Mouse (Mus musculus) embryo, embryonic 10.5 days (tissue): Measurements from ENCODE around the gene Cuedc2.

Experiments used
- DNase-seq: peaks from one replicate; pipeline ENCODE4 v3.0.0-alpha.2; 2015; ENCODE audit warnings: low spot score

Gene Cuedc2

DNA sequence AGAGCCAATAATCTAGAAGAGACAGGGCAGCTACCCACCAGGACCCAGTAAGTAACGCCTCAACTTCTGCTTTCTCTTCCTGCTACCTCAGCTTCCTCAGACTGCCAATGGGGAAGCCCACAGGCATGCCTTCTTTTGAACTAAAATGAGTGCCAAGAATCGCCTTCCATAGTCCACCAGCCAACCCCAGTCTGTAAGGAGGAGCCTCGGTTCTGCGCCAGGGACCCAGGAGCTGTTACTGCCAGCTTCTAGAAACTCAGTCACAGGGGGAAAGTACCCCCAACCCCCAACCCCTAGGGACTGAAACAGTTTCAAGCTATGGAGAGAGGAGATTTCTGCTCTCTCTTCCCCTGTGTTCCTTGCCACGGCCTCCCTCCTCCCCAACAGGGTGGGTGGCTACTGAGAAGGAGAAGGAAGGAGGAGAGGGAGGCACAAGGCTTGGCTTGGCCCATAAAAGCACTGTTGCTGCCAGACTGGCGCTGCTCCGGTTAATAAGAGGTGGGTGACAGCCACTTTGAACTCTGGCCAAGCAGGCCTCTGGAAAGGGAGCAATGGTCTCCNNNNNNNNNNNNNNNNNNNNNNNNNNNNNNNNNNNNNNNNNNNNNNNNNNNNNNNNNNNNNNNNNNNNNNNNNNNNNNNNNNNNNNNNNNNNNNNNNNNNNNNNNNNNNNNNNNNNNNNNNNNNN, 927 bp upstream of the Cuedc2 start:
- no peak for DNase-seq

DNA sequence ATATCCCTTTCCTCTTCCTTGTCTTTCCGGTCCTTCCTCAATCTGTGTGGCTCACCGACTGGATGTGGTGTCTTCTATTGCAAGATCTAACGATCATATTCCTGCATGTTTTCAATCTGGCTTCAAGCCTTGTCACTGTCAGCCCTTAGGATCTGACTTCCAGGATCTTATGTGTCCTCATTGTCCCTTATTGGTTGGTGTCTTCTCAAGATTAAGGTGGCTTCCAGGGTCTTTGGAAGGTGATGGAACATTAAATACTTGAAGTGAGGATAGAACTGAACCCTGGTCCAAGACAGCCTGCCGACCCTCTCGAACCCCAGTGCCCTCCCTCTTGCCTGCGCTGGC, 412 bp upstream of the Cuedc2 start:
- DNase-seq, result no peak

DNA sequence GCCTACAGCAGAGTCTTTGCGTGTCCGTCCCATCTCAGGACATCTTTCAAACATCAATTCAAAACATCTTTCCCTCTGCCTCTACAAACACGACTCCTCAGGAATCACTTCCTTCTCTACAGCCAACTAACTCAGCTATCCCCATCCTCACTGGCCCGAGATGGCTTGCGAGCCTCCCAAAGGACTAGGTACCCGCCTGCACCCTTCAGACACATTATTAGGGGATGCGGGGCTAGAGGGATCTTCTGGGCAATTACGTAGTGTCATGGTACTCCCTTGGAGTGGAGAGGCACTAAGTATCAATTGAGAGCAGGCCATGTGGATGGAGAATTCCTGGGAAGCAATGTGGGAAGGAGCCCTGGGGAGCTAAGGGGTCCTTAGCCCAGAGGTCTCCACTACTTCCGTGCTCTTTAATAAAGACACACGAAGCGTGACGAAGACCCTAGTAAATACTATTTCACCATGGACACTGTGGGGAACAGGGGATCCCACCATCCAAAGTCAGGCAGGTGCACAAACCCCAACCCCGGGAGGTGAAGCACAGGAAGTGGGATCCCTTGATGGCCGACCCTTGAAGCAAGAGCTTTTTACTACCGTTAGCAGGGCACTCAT, 677 bp downstream of the Cuedc2 start:
- no peak for DNase-seq

DNA sequence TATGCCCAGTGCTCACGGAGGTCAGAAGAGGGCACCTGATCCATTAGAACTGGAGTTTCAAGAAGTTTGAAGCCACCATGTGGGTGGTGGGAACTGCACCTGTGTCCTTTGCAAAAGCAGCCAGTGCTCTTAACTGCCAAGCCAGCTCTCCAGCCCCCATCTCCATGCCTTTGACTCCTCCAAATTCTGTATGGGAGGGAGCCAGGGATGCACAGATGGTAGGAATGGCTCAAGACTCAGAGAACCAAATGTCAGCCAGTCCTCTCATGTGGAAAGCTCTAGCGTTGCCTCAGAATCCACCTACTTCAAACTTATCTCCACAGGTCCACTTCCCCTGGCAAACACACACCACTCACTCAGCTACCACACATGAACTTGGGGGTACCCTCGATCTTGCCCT, 4.6 kb downstream of the Cuedc2 start:
- DNase-seq, result no peak

DNA sequence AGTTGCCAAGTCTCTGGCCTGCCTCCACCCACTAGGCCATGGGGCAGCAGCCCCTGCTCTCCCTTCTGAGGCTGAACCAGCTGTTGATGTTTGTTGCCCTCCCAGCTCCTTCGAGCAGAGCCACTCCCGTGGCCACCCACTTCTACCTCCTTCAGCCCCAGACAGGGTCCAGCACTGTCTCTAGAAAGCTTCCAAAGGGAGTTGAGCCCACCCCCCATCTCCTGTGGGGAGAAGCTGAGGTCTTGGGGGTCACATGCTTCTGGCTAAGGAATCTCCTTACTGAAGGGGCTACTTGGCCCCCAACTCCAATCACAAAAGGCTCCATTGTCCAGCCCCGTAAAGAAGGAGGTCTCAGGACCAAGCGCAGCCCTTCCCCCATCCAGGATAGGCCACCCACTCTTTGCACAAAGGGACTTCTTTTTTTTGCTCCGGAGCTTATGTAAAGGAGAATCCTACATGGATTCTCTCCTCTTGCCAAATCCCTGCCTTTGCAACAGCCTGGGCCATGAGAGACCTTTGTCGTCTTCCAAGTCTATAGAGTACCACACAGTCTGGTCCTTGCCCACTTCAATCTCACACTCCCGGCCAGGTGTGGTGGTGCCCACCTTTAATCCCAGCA, 5.7 kb downstream of the Cuedc2 start:
- DNase-seq, result peak; percentile 33

DNA sequence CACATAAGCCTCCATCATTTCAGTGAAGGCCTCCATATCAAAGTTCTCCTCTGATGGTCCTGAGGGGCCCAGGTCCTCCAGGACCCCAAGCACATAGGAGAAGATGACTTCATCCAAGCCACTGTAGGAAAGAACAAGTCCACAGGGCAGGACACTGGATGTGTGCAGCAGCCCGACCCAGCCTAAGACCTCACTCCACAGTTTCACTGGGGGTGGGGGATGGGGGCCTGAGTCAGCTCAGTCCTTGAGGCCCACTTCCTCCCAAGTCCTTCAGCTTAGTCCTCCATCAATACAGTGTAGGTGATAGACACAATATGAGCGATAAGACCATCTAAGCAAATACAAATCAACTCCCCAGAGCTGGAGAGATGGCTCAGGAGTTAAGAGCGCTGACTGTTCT, 6.6 kb downstream of the Cuedc2 start:
- DNase-seq, result no peak

DNA sequence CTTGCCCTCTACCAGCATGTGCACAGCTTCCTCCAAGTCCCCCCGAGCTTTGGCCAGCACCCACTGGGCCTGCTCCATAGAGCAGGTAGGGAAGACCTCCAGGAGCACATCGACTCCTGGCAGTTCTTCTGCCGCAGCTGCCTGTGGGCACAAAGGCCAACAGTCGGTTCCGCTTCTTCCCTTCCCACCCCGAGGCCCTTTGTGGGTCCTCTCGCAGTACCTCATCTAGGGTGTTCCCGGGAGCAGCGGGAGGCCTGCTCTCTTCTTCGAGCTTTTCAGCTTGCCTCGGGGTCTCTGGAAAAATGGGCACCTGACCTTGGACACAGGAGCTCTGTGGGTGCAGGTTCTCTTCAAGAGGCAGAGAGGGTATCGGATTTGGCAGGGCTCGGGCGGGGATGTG, 7.2 kb downstream of the Cuedc2 start:
- DNase-seq, result no peak

DNA sequence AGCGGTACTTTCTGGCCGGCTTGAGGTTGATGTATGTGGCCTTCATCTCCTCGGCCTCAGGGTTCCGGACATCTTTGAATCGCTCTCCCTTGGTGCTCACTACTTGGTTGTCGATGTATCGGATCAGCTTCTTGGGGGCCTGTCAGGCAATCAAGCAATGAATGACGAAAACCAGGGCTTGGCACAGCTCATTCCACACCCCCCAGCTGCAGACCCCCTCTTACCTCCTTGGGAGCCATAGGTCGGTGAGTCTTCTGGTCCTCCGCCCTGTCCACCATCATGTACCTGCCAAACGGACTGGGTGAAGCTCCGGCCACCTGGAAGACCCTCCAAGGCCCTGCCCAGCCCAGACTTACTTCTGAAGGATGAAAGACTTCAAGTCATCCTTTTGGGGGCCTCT, 7.8 kb downstream of the Cuedc2 start:
- no peak for DNase-seq

DNA sequence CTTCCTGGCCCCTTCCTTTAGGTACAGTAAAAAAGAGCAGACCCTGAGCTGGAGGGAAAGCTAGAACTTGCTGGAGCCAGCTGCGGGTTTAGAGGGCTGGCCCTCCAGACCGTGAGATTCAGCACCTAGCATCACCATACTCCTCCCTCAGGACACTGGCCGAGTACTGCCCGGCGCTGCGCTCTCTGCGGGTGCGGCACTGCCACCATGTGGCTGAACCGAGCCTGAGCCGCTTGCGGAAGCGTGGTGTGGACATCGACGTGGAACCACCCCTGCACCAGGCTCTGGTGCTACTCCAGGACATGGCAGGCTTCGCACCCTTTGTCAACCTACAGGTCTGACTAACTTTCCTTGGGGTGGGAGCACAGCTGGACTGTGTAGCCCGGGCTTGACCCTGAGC, 8.6 kb downstream of the Cuedc2 start:
- peak; percentile 85 for DNase-seq

DNA sequence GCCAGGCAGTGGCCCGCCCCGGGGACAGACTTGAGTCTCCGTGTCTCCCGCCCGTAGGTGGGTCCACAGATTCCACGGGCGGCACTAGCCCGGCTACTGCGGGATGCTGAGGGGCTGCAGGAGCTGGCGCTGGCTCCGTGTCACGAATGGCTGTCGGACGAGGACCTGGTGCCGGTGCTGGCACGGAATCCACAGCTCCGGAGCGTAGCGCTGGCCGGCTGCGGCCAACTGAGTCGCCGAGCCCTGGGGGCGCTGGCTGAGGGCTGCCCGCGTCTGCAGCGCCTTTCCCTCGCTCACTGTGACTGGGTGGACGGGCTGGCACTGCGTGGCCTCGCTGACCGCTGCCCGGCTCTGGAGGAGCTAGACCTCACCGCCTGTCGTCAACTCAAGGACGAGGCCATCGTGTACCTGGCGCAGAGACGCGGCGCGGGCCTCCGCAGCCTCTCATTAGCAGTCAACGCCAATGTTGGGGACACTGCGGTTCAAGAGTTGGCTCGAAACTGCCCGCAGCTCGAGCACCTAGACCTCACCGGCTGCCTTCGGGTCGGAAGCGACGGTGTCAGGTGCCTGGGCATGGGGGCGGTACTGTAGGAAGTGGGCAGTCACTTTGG, 9.4 kb downstream of the Cuedc2 start:
- DNase-seq, result no peak

DNA sequence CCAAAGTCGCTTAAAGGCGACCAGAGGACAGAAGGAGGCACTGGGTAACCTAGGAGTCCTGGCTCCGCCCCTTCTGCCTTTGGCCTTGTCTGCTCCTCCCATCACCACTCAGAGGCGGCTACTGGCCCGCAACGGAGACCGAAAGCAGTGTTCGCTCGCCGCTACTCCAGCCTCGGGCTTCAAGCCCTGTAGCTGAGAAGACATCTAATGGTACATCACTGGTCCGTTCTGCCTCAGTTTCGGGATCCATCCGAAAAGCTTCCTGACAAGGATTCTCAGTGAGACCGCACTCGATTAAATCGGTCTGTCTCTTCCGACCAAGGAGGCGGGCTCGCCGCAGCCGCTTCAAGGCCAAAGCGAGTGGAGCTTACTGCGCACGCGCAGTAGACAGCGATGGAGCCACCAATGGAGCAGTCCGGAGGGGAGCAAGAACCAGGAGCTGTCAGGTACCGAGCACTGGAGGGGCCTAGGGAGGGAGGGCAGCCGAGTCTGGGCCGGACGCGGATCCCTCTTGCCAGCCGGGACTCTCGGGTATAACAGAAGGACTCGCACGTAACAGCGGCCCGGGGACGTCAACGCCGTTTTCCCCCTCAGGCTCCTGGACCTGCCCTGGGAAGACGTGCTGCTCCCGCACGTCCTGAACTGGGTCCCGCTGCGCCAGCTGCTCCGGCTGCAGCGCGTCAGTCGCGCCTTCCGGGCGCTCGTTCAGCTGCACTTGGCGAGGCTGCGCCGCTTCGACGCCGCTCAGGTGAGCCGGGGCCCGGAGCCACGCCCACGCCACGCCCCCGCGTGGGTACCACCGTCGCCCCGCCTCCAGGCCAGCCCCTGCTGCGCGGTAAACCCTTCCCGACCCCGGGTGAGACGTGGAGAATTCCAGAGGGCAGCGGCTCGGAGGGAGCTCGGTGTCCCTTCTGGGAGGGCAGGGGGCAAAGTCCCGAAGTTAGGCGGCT, 10.1 kb downstream of the Cuedc2 start, which contains the start of gene Fbxl15:
Fbxl15 (plus strand) TSS at position 104 of the 950 bp plus-strand sequence.
- DNase-seq, result peak; percentile 97

DNA sequence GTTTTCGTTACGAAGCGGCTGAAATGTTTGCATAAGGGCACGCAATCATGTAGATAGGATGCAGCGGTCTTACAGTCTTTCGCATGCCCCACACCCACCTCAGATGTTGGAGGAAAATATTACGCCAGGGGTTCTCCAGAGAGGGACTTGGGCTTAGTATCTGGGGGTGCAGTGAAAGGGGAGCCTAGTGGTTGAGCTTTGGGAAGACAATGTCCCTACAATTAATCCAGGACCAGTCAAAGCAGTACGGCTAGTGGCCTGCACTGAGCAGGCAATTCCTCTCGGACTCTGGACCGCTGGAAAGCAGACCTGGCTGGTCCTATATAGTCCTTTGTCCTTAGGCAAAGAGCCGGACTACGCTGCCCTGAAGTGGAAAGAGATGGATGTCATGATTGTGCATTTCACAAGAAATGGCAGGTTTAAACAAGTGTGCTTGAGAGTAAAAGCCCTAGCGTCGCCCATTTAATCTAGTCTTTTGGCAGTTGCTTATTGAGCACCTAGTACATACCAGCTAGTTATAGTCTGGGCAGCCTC, 10.9 kb downstream of the Cuedc2 start:
- DNase-seq, result no peak

DNA sequence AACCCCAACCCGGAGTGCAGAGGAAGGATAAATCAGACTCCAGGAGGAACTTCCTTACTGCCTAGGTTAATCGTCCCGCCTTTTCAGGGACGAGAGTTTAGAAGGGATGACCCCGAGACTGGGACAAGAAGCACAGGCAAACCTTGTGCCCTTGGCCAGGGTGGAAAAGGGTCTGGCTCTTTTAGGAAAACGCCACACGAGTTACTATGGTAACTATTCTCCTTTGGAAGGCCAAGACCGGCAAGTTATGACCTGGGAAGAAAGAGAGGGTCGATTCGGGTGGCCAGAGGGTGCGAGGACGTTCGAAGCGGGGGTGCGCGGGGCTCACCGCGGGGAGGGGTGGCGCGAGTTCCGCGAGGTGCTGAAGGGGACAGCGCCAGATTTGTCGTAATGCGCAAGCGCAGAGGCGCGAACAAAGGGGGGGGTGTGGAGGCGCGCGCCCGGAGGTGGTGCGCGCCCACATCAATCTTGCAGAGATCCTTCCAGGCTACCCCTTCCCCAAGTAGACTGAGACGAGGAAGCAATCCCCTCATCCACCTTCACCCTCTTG, 11.7 kb downstream of the Cuedc2 start, which contains the start of gene Psd:
Psd (minus strand) TSS at position 401 of the 550 bp plus-strand sequence.
- peak; percentile 69 for DNase-seq

DNA sequence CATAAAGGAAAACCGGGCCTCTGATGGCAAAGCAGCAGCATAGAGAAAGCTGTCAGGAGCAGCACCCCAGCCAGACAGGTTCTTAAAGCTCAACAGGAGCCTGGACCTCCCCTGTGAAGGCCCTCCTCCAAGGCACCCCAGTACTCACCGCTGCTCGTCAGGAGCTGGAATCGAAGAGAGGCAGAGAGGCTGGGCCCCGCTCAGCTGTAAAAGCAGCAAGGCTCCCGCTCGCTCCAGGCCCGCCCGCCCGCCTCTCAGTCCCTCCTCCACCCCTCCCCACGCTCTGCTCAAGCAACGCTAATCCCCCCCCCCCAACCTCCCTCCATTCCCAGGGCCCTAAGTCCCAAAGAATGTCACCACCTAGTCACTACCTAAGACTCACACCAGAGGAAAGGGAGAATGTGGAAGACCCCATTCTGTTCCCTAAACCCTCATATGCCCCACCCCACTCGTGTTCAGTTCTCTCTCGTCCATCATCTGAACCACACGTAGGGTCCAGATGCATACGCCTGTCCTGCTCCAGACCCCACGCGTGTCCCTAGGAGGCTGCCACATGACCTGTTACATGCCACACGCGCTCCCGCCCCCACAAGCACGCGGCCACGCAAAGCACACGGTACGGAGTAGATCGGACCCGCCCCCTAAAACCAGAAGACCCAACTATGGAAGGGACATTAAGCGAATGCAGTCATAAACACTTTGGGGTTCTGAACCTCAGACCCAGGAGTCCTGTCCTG, 12.3 kb downstream of the Cuedc2 start:
- DNase-seq, result no peak

DNA sequence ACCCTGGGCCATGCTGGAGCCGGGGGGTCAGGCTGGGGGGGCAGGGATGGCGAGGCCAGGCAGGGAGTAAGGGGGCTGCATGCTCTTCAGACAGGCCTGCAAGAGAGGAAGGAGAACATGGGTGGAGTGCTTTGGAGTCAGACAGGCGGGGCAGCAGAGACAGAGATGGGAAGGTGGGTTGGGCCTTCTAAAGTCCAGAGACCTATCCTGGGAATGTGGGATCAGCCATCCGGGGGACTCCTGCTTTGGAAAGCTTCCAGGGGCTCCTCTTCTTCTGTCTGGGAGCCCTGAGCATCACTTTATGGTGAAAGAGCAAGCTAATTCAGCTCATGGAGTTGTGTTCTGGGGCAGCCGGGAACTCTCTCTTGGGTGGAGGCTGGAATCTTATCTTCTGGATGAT, 13.6 kb downstream of the Cuedc2 start:
- no peak for DNase-seq

DNA sequence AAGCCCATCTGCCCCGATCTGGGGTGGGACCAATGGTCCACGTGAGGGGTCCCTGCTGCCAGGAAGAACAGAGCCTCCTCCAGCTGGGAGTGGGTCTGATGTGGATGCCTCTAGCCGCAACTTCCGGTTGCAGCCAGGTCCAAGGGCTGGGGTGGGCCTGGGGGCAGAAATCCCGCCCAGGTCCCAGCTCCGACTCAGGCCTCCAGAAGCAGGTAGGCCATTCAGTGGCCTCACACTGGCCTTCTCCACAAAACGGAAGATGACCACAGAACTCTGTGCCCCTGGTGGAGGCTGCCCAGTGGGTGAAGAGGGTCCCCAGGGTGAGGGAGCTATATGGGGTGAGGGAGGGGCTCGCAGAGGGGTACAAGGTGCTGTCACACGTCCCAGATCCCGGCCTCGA, 14.1 kb downstream of the Cuedc2 start:
- no peak for DNase-seq

DNA sequence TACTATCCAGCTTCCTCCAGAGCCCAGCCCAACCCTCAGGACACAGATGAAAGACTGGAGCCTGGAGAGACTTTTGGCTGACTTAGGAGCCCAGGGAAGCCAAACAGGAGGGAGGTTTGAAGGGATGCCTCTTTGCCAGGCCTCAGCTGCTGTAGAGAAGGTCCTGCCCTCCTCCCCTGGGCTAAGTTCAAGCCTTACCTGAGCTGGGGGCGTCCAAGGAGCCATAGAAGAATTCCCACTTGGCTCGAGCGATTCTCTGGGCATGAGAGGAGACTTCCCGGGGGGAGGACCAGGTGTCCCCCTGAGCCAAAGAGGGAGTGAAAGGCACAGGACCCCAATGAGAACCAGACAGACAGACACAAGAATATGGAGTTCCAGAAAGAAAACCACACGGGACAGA, 14.8 kb downstream of the Cuedc2 start:
- DNase-seq, result no peak

DNA sequence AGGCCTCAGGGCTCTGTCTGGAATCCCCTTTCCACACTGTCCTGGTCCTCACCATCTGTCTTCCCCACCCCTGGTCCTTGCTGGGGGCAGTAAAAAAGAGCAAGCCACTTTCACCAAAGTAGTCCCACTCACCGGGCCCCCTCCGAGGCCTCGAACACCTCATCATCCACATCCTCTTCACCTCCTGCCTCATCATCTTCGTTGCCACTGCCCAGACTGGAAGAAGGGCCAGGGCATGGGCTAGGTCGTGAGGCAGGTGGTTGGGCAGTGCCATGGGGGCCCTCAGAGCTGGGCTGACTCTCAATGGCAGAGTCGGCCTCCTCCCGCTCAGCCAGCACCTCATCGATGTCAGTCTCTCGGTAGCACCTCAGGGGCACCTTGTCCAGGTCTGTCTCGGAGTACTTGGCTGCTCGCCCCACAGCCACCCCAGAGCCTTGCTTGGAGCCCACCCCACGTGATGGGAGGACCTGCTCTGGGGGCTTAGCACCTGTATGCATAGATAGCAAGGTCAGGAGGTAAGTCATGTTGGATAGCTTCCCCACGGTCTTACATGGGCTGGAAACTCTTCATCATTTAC, 15.4 kb downstream of the Cuedc2 start:
- no peak for DNase-seq

DNA sequence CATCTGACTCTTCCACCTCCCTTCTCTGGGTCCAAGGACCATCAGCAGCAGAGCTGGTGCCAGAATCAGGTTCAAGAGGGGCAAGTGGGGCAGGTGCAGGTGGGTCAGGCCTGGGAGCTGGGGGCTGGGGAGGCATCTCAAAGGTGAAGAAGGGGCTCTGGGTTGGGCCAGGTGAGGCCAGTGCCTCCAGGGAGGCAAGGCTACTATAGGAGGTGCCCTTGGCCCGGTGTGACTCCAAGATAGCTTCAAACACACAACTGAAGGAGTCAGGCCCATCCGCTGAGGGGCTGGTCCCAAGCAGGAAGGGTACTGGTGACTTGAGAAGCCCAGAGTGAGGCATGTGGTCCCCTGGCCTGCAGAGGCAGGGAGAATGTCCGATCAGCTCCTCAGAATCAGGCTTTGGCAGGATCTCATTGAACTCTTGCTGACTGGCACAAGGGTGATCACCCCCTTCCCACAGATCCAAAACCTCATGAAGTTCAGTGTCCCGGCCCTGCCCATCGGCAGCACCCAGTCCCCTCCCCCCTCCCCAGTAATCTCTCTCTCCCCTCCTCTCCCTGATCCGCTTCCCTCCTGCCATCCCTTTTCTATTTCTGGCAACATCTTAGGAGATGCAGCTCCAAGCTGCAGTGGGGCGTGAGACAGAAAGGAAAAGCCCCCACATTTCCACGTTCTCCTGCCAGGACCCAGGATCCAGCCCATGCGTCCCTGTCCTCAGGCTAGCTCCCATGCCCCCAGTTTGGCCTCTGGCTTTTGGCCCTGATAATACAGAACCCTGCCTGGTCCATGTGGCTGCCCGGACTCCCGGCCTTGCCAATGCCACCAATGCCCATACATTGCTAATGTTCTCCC, 16.1 kb downstream of the Cuedc2 start:
- no peak for DNase-seq
